Mouse (Mus musculus) neural tube, embryonic 13.5 days (tissue): ENCODE measurements at regions not wholly inside any gene's neighbourhood (a gene's known extent, or its start where the extent isn't known, plus 50 kb on each side); places are given as distances from the start of the nearest gene placed in this dataset.

Experiments
- ATAC-seq: fragments of 200-750 bp; cut with Nextera tagmentation; 2 replicates; pipeline ENCODE4 v1.8.0; 2017; ENCODE audit warnings: low read depth, mild to moderate bottlenecking, moderate TSS enrichment, moderate library complexity
- H3K27ac ChIP-seq: fragments of 300-500 bp; sonication (generic); replicated peaks from 2 replicates; pipeline ENCODE4 v1.5.1; 2015; ENCODE audit warnings: moderate library complexity, mild to moderate bottlenecking, inconsistent platforms
- H3K27me3 ChIP-seq: fragments of 300-500 bp; sonication (generic); 2 replicates; pipeline ENCODE4 v1.6.1; 2015; ENCODE audit warnings: mild to moderate bottlenecking, inconsistent platforms
- H3K36me3 ChIP-seq: fragments of 300-500 bp; sonication (generic); 2 replicates; pipeline ENCODE4 v1.6.1; 2015; ENCODE audit warnings: mild to moderate bottlenecking, inconsistent platforms
- H3K4me1 ChIP-seq: fragments of 300-500 bp; sonication (generic); replicated peaks from 2 replicates; pipeline ENCODE4 v1.6.1; 2015; ENCODE audit warnings: inconsistent platforms
- H3K4me2 ChIP-seq: fragments of 300-500 bp; sonication (generic); 2 replicates; pipeline ENCODE4 v1.6.1; 2015; ENCODE audit warnings: inconsistent platforms, mild to moderate bottlenecking, moderate library complexity
- H3K4me3 ChIP-seq: fragments of 300-500 bp; sonication (generic); 2 replicates; pipeline ENCODE4 v1.5.1; 2015; ENCODE audit warnings: mild to moderate bottlenecking, inconsistent platforms
- H3K9ac ChIP-seq: fragments of 300-500 bp; sonication (generic); 2 replicates; pipeline ENCODE4 v1.6.1; 2015; ENCODE audit warnings: moderate library complexity, mild to moderate bottlenecking, inconsistent platforms
- H3K9me3 ChIP-seq: fragments of 300-500 bp; sonication (generic); 2 replicates; pipeline ENCODE4 v1.6.1; 2016; ENCODE audit warnings: inconsistent platforms
- WGBS: fragments of 180-500 bp; shearing (Covaris S2); methylation state at CpG from one replicate; pipeline ENCODE4 v1.1.7; 2015; 5-methylcytosine and 5-hydroxymethylcytosine counted together

DNA sequence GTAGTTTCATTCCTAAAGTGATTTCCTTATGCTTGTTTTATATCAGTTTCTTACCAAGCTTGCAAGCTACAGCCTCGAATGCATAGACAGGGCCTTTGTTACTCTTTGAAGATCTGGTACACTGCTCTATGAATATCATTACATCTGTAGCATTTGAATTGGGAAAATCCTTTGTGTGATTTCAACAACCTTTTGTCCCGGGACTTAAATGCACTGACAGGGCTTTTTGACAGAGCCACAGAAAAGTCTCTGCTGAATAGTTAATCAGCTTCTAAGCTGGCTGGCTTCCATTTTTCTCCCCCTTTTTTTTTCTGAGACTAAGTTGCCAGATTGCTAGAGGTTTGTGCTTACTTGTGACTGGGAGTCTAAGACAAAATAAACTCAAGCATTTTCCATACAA, 80.2 kb downstream of the Ednrb start:
- peak; percentile 79 for ATAC-seq
- no peaks in the 10 kb centered on the region for H3K36me3 ChIP-seq
- H3K9me3 ChIP-seq = no peaks in the 10 kb centered on the region
- H3K4me1 ChIP-seq = no peaks in the 10 kb centered on the region
- peak overlapping the region; percentile 64; the same call in 1 of the 2 replicates for H3K27ac ChIP-seq
- H3K9ac ChIP-seq = no peak overlapping the region
- WGBS = 11% methylated on average over 2 of the region's 2 CpGs
- no peak overlapping the region for H3K4me2 ChIP-seq
- H3K27me3 ChIP-seq = no peaks in the 10 kb centered on the region
- H3K4me3 ChIP-seq = no peak overlapping the region

DNA sequence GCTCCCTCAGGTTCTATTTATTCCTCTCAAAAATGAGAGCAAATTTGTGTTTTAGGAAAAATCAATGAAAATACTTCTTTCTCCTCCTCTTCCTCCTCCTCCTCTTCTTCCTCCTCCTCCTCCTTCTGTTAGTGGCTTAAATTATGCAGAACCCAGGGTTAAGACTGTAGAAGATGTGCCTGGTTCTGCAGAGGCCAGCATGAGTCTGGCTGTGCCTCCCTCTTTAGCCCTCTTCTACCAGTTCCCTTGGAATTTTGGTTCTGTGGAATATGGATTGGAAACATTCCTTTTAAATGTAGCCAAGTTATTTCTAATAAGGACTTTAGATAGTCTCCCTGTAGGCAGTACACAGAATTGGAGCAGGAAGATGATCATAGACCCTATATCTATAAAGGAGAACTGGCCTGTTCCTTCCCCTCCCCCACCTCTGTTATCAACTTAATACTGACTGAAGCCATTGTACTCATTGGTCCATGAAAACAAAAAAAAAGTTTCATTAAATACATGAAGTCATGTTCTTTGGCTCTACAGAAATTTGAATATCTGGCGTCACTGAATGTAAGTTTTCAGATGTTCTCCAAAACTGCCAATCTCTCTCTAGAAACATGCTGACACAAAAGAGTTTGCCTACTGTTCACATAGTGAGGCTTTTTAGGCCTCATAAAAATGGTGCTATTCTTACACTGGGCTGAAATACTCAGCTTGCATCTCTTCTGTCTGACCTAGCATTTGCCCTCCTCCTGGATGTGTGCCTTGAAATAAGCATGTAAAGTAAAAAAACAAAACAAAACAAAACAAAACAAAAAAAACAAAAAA, 80.8 kb downstream of the Ednrb start:
- no peak overlapping the region for H3K4me2 ChIP-seq
- H3K27ac ChIP-seq = peak overlapping the region; percentile 64
- 54% methylated on average over 1 of the region's 1 CpGs for WGBS
- H3K4me3 ChIP-seq = no peak overlapping the region
- ATAC-seq = 0 out of 2 replicates have a peak, but pooled peaks have one; percentile 63
- H3K9ac ChIP-seq = no peak overlapping the region
- no peaks in the 10 kb centered on the region for H3K36me3 ChIP-seq
- no peaks in the 10 kb centered on the region for H3K4me1 ChIP-seq
- H3K27me3 ChIP-seq = no peaks in the 10 kb centered on the region
- H3K9me3 ChIP-seq = no peaks in the 10 kb centered on the region

DNA sequence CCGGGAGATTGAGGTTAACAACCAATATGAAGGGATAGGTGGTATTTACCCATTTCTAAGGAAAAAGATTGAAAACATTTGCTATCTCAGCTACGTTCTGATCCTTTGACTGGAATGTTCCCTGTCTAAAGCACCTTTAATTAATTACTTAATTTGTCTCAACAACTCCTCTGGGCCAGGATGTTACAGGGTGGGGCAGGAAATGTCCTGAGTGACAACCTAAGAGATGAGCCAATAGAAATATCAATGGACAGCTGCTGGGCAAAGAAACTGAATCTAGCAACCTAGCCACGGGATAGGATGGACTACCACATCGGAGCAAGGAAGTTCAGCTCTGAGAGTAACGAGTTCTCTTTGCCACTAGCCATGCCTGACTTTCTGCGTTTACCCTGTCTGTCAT, 84.8 kb downstream of the Ednrb start:
- Histone ChIP-seq H3K4me3 (no peak overlapping the region), H3K4me2 (no peak overlapping the region), H3K36me3 (no peaks in the 10 kb centered on the region), H3K27me3 (no peaks in the 10 kb centered on the region), H3K4me1 (0 out of 2 replicates have a peak, but pooled peaks cover 4% of the 10 kb centered on the region), H3K9ac (no peak overlapping the region), H3K27ac (no peak overlapping the region), H3K9me3 (no peaks in the 10 kb centered on the region)
- 92% methylated on average over 6 of the region's 6 CpGs for WGBS
- no peak for ATAC-seq
